Mouse (Mus musculus) liver, postnatal 0 days (tissue): ENCODE results near the gene Klhdc7b.

Experiments
- CTCF ChIP-seq: sonication (generic); IDR thresholded peaks from 2 replicates; pipeline ENCODE4 v1.5.1; 2016; ENCODE audit warnings: antibody characterized with exemption, low read depth
- EP300 ChIP-seq: IDR thresholded peaks from 2 replicates; pipeline ENCODE4 v1.6.1; 2016; ENCODE audit warnings: antibody characterized with exemption, low read depth, mild to moderate bottlenecking

DNA sequence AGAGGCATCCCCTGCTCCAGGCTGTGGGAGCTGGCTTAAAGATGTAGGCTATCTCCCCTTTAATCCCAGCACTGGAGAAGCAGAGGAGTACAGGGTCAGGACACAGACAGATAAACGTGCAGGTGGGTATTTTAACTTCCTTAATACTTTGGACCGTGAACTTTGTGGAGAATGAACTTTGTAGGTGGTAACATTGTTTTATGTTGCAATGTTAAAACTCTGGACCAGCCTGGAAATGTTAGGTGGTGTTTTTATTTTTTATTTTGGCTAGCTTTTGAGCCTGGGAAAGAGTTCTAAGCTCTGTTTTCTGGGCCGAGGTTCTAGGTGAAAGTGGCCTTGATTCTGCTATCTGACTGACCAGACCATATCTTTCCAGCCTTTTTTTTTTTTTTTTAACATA, 46.6 kb downstream of the Klhdc7b start:
- no peak for TF ChIP-seq CTCF
- TF ChIP-seq EP300: no peak
